Mouse (Mus musculus): Measurements from ENCODE around the gene Rspo1. TPM values are rescaled to one million over a fixed set of nuclear protein-coding genes. Genes with fewer than 3 reads are reported as not detected.
"Not testable (repeated sequence)": the region's sequence is repeated elsewhere in the genome, so short reads cannot be mapped to it uniquely, and the experiment has no call there.

Gene Rspo1
- total RNA-seq (2017) = 0.37 and 1.3 TPM in 2 replicates

DNA sequence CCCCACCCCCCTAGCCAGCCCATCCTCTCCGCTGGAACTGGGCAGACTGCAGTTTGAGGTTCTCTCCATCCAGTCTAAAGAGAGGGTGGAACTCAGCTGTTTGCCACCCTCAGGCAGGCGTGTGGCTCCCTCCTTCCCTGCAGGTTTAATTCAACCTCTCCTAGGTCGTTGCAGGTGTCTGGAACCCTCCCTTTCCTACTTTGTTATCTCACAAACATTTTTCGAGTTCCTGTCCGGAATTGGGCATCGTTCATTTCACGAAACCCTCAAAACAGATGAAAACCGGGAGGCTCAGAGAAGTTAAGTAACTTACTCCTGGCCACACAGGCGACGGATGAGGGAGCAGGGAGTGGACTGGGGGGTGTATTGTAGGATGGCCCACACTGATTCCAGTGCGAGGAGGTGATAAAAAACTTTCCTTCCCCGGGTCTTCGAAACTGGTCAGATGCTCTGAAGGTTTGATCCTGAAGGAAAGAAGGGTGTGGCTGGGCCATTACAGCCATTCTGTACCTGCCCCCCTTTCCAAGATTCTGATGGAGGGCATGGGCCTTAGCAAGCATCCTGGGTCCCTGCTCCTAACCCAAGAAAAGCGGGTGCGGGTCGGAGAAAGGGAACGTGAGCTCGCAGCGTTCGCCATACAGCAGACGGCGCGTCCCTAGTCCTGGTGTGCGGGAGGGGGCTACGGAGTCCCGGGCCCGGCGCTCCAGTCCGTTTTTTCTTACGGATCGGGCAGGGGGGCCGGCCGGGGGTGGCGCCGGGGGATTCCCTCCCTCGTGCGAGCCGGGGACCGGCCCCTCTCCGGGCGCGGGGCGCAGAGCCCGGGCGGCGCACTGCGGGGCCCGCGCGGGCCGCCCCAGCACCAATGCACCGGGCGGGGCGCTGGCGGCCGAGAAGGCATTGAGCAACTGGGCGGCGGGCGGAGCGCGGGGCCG lies at the start of gene Rspo1:
TSS of gene Rspo1 (plus strand) at position 760 of the 932 bp plus-strand sequence.
- no peak for ATAC-seq (ENCODE audit: extremely low read depth, insufficient number of reproducible peaks, low FRiP score, poor library complexity, severe bottlenecking)

DNA sequence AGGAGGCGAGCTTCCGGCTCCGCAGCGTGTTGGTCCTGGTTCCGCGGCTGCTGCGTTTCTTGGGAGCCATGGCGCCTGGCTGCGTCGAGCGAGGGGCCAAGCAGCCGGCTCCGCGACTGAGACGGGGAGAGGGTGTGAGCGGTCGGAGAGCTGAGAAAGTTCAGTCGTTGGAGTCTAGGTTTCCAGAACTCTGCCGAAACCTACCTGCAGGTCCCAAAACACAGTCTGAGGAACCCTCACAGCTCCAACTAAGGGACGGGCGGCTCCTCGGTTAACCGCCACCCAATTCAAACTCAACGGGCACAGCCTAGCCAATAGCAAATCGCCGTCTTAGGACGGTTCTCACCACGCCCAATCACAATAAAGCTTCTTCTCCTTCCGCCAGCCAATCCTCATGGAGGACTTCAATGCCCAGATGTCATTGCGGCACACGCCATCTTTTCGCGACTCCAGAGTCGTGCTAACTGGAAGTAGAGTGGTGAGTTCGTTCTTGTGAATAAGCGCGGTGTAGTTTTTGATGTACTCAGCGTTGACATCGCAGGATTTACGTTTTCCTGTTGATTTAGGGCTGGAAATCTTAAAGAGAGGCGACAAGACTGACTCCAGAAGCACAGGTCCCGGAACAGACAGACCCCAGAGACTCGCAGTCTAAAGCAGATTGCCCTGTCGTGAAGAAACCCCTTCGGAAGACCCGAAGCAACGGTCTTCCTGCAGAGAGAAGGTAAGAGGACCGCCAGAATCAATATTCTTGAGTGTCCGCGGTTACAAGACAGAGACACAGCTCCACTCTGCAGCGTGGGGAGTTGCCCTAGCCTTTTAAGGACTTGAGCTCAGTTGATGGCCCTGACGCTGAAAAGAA lies 49.4 kb upstream of the Rspo1 start, which contains the start of gene 9930104L06Rik:
TSS of gene 9930104L06Rik (plus strand) at position 436 of the 859 bp plus-strand sequence.
- peak; percentile 100 for ATAC-seq (ENCODE audit: extremely low read depth, insufficient number of reproducible peaks, low FRiP score, poor library complexity, severe bottlenecking)

DNA sequence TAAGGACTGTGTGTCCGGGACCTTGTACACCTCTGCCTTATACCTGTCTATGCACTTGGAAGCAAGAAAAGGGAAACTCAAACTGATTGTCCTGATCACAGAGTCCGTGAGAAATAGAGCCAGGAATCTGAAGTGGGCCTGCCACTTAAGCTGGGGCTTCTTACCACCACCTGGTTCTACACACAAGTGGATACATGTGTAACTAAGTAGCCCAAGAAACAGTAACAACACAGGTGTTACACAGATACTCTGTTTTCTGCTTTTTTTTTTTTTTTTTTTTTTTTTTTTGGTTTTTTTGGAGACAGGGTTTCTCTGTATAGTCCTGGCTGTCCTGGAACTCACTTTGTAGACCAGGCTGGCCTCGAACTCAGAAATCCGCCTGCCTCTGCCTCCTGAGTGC lies 47.0 kb upstream of the Rspo1 start, which contains the start of gene Cdca8:
TSS of gene Cdca8 (minus strand) at position 101 of the 400 bp plus-strand sequence.
- not testable (repeated sequence) for ATAC-seq (ENCODE audit: extremely low read depth, insufficient number of reproducible peaks, low FRiP score, poor library complexity, severe bottlenecking)

DNA sequence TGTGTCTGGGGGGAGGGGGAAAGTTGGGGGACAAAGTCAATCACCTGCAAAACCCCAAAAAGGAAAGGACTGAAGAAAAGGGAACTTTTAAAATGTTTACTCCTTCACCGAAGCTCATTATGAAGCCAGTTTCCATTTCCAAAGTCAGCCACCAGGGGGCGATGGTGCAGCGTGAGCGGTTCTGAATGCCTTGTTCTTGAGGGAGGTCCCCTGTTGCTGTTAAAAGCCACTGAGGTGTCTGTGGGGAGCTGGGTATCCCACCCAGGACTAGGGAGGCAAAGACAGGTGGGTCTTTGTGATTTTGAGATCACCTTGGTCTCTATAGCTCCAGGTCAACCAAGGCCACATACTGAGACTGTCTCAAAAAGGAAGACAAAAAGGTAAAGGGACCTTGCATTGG lies 43.2 kb upstream of the Rspo1 start:
- ATAC-seq (ENCODE audit: extremely low read depth, insufficient number of reproducible peaks, low FRiP score, poor library complexity, severe bottlenecking) = peak; percentile 74

DNA sequence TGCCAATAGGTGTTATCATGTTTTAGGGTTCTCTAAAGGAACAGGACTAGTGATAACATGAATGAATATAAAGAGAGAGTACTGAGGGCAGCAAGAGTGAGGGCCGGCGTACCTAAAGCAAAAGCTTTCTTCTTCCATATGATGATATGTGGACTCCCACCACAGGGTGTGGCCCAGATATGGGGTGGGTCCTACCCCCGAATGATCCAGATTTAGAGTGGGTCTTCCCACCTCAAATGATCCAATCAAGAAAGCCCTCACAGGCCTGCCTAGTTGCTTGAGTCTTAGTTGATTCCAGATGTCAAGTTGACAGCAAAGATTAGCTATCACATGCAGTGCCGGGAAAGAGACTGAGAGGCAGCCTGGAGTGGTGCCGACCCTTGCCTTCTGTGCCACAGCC lies 42.4 kb upstream of the Rspo1 start:
- ATAC-seq (ENCODE audit: extremely low read depth, insufficient number of reproducible peaks, low FRiP score, poor library complexity, severe bottlenecking) = no peak

DNA sequence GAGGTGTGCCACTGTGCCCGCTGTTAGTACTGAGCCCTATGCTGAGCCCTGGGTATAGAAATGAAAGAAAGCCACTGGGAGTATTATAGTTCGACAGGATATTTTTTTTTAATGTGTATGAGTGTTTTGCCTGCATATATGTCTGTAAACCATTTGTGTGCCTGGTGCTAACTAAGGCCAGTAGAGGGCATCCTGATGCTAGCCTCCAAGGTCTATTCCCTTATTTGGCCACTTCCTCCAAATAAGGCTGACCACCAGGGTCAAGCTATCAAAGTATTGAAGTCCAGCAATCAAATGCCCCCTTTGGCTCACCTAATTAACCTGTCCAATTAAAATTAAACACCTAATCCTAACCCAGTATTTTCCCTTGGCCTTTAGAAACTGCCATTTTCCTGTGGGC lies 41.3 kb upstream of the Rspo1 start:
- no peak for ATAC-seq (ENCODE audit: extremely low read depth, insufficient number of reproducible peaks, low FRiP score, poor library complexity, severe bottlenecking)

DNA sequence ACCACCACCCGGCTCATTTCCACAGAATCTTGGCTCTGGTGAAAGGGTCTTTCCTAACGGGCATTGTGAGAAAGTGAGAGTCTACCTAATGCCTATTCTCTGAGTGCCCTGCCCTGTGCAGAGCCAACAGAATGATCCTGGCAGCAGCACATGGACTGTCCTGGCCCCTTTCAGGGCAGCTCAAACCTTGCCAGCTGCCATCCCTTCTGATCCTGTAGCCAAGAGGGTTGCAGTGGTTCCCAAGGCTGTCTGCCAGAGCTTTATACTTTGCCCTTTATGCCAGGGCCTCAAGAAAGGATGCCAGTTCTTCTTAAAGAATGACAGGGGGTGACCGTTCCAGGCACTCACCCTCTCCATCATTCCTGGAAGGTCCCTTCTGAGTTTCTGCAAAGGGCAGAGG lies 36.7 kb upstream of the Rspo1 start:
- no peak for ATAC-seq (ENCODE audit: extremely low read depth, insufficient number of reproducible peaks, low FRiP score, poor library complexity, severe bottlenecking)

DNA sequence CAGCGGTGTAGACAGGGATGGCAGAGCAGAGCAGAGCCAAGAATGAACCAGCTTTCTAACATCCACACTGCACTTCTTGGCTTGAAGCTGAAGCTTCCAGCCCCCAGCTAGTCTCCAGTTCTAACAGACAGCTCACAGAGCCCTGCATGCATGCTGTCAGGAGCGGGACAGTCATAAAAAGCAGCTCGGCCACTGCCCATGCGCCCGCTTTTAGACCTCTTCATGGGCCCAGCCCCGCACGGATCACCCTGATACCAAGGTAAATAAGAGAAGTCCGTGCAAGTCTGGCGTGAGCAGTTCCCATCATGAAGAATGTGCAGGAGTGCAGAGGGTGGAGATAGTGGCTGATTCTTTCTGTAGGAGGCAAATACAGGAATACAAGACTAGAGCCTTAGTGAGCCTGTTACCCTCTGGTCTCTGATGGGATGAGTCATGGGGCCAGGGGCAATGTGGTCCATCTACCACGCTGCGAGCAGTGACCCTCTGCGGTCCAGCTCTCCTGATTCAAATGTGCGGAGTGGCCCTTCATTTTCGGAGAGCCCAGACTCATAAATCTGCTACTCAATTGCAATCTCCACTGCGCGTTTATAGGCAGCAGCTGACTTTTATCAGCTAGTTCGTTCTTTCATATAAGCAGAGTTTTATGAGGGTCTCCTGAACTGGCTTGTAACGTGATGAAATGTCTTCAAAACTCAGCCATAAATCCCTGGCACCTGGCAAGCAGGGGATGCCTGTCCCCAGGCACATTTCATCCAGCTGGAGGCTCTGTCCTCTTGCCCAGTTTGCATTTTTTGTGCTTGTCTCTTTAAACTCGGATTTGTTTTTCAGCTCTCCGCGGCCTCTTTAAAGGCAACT lies 35.8 kb upstream of the Rspo1 start:
- no peak for ATAC-seq (ENCODE audit: extremely low read depth, insufficient number of reproducible peaks, low FRiP score, poor library complexity, severe bottlenecking)

DNA sequence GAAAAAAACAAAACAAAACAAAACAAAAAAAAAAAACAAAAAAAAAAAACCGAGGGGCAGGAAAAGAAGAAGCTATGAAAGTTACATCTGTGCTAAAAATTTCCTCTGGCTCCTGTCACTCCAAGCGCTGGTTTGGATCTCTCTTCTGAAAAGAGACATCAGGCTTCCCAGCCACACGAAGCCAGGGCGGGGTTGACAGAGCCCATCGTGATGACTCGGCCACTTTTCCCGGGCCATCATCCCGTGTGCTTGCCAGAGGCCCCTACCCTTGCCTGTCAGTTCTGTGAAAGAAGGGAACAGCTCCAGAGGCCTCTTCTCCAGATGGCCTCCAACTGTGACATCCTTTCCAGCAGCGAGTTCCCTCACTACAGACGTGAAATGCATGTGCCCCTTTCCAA lies 35.2 kb upstream of the Rspo1 start:
- no peak for ATAC-seq (ENCODE audit: extremely low read depth, insufficient number of reproducible peaks, low FRiP score, poor library complexity, severe bottlenecking)

DNA sequence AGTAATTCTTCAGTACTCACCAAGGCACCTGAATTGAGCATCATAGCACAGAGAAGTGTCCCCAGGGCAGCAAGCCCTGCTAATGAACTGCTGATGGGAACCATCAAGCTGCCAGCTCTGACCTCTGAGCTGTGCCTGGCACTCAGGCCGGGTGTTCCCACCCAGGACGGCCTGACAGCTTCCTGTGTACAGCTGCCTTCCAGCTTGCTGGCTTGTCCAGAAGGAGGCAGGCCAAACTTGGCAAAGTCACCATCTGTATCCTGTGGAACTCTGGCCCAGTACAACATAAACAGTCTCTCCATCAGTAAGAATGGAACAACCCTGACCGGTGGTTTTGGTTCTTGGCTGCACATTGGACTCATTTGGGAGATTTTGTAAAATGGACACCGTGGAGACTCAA lies 32.7 kb upstream of the Rspo1 start:
- no peak for ATAC-seq (ENCODE audit: extremely low read depth, insufficient number of reproducible peaks, low FRiP score, poor library complexity, severe bottlenecking)

DNA sequence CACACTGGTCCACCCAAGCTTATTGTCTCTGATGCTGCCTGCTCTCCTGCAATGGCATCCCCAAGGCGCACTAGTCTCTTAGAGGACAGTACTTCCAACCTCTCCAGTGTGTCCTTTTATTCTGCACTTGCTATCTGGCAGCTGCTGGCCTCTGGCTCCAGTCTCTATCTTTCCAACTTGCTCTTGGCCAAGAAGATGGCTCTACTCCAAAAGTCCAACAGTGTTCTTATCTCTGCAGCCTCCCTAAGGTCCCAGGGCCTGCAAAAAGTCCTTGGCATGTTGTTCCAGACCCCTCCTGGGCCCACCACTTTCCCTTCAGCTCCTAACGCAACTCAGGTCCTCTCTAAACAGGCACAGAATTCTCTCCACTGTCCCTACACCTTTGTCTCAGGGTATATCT lies 28.9 kb upstream of the Rspo1 start:
- ATAC-seq (ENCODE audit: extremely low read depth, insufficient number of reproducible peaks, low FRiP score, poor library complexity, severe bottlenecking) = no peak

DNA sequence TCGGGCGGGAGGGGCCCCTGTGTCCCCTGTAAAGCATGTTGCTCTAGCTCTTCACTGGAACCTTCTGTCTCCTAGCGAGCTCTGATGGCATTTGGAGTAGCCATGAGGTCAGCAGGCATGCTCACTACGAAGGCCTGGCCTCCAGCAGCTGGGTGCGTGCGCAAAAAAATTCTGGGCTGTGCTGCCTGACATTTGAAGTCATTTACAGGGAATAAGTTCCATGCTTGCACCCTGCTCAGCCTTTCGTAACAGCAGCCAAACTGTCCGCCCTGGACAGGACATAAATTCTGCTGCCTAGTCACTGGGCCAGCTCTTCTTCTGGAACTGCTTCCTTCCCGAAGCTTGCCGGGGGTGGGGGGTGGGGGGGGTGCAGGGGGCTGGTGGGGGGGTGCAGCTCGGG lies 27.2 kb upstream of the Rspo1 start:
- no peak for ATAC-seq (ENCODE audit: extremely low read depth, insufficient number of reproducible peaks, low FRiP score, poor library complexity, severe bottlenecking)

DNA sequence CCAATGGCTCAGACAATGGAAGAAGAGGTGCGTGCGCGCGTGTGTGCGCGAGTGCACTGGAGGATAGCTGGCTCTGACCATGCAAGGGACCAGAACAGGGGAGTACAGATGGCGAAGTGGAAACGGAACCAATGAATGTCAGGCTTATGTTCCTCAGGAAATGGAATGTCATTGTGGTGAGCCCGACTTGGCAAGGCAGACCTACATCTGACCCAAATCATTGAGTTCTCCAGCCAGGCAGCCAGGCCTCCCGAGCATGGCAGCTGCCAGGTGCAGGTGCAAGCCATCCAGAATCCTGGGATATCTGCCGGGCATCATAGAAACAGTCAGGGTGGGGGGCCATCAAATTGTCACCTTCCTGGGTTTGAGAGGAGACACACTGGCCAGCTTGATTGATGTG lies 25.3 kb upstream of the Rspo1 start:
- ATAC-seq (ENCODE audit: extremely low read depth, insufficient number of reproducible peaks, low FRiP score, poor library complexity, severe bottlenecking) = no peak

DNA sequence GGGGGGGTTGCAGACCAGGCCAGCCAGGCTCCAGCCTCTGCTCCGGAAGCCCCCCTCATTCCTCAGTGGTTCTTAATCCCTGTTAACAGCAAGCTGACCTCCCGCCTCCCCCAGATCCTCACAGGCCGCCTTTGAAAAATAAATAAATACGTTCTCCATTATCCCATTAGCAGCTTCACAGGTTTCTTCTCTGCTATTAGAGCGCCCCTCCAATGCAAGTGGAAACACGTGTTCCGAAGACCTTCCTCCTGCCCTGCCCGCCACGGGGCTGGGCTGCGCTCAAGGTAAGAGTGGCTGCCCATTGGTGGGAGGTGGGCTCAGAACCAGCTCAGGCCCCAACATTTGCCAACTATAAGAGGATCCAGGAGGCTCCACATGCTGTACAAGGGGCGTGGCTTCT lies 23.7 kb upstream of the Rspo1 start:
- ATAC-seq (ENCODE audit: extremely low read depth, insufficient number of reproducible peaks, low FRiP score, poor library complexity, severe bottlenecking) = no peak

DNA sequence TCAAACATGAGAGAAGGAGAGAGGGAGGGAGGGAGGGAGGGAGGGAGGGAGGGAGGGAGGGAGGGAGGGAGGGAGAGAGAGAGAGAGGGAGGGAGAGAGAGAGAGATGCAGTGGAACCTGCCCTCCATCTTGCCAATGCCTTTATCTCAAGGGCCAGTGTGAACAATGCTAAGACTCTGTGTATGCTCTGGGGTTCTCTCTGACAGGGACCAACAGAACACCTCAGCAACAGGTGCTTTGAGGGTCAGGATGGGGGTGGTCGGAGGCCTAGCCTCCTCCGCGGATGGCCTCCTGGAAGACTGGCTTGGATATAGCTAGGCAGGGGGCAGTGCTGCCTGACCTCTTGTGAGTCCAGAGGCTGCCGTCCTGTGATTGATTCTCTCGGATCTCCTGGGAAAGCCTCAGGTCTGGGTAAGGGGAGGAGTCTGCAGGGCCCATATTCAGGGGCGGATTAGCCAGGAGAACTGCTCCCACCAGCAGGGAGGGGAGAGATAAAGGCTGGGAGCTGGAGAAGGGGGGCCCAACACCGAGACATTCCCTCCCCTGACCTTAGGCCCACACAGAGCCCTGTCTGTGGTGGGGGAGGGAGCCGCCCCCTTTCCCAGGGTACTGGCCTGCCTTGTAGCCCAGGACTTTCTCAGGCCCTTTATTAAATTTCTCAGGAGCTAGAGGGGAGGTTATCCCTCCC lies 21.2 kb upstream of the Rspo1 start:
- ATAC-seq (ENCODE audit: extremely low read depth, insufficient number of reproducible peaks, low FRiP score, poor library complexity, severe bottlenecking) = no peak

DNA sequence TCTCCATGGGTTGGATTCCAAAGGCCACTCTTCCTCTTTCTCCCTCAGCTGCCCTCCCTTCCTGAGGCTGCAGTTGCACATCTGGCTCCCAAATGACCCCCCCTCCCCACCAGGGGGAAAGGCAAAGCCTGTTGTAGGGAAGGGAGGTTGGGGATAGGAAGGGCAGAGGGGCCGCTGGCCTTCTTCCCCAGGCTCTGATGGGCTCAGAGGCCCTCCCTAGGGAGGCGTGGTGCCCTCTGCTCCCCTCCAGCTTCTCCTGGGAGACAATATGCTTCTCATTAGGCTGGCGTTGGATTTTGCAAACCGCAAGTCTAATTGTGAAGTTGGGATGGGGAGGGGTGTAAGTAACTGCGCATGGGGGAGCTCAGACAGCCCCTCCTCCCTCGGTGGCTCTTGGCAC lies 17.5 kb upstream of the Rspo1 start:
- ATAC-seq (ENCODE audit: extremely low read depth, insufficient number of reproducible peaks, low FRiP score, poor library complexity, severe bottlenecking) = no peak

DNA sequence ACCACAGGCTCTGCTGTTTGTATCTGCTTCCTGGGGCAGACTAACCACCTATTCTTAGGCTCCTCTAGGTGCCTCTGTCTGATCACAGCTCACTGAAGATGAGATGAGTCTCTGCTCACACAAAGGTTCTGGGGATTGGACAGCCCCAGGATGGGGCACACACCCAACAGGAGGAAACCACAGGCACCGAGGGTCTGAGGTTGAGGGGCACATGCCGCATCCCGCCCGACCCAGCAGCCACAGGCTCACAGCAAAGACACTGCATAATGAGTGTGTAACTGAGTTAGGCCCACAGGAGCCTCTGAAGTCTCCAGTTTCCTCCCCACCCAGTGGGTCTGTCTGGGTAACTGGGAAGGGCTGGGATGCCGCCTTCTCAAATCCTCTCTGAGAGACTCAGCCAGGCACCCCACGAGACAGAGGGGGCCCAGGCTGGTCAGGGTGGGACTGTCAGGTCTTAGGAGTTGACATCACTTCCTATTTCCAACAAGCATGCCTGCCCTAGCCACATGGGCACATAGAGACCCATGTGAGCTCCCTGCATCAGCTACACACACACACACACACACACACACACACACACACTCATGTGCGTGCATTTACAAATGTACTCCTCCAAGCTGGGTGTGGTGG lies 16.9 kb upstream of the Rspo1 start:
- ATAC-seq (ENCODE audit: extremely low read depth, insufficient number of reproducible peaks, low FRiP score, poor library complexity, severe bottlenecking) = no peak

DNA sequence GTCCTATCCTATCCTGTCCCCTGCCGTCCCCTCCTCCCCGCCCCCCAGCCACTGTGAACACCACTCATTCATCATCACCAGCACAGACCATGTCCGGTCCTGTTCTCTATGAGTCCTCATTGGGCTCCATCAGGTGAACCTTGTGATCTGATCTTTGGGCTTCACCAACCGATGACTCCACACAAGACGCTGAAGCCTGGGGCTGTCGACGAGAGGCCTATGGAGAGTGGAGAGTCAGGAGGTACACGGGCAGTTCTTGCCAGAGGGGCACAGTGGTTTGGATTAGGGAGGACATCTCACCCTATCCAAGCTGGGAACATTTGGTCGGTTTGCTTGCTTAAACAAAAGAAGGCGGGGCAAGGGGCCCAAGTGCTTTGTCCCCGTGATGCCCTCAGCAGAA lies 16.0 kb upstream of the Rspo1 start:
- no peak for ATAC-seq (ENCODE audit: extremely low read depth, insufficient number of reproducible peaks, low FRiP score, poor library complexity, severe bottlenecking)
